Mouse (Mus musculus) erythroid progenitor cell, adult 5-6 weeks (primary cell): Measurements from ENCODE around the gene 5530400C23Rik. TPM values are rescaled to one million over a fixed set of nuclear protein-coding genes. Genes with fewer than 3 reads are reported as not detected.
"Not testable (repeated sequence)": the region's sequence is repeated elsewhere in the genome, so short reads cannot be mapped to it uniquely, and the experiment has no call there.

Source experiments
- ATAC-seq: replicated peaks from 2 replicates; pipeline ENCODE4 v1.8.0; 2016; ENCODE audit warnings: moderate number of reproducible peaks, mild to moderate bottlenecking, moderate TSS enrichment, inconsistent platforms; ENCODE audit not compliant: poor library complexity, low FRiP score, severe bottlenecking
- total RNA-seq, 2 experiments: library from RNA; stranded (forward) in 1 of 2; stranded (reverse) in 1 of 2; fragments of 150-400 nt in 1 of 2; fragments of 186-747, 209-891 nt in 1 of 2; gene quantifications; 2 replicates each; pipeline versions ENCODE4 v1.2.3 to v1.2.4; 2015 to 2017; ENCODE audit warnings: low replicate concordance in 2 of 2

Gene 5530400C23Rik
- total RNA-seq (2015; ENCODE audit: low replicate concordance) (not detected in 2 replicates), total RNA-seq (2017; ENCODE audit: low replicate concordance) (not detected in 2 replicates)

DNA sequence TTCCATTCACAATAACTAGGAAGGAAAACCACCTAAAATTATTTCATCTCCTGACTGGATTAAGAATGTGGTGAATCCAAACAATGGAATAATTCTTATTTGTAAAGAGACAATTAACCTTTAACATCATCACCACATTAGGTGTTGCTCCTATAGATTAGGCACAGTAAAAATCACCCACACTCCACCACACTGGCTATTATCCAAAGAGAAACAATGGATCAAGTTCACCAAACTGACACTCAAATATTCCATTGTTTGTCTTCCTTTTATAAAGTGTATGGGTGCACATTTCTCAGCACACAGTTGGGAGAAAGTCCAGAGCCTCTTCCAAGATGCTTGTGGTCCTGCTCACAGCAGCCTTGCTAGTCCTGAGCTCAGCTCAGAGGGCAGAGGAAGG, at the start of gene 5530400C23Rik:
TSS of gene 5530400C23Rik (plus strand) at position 301 of the 400 bp plus-strand sequence.
- not testable (repeated sequence) for ATAC-seq

DNA sequence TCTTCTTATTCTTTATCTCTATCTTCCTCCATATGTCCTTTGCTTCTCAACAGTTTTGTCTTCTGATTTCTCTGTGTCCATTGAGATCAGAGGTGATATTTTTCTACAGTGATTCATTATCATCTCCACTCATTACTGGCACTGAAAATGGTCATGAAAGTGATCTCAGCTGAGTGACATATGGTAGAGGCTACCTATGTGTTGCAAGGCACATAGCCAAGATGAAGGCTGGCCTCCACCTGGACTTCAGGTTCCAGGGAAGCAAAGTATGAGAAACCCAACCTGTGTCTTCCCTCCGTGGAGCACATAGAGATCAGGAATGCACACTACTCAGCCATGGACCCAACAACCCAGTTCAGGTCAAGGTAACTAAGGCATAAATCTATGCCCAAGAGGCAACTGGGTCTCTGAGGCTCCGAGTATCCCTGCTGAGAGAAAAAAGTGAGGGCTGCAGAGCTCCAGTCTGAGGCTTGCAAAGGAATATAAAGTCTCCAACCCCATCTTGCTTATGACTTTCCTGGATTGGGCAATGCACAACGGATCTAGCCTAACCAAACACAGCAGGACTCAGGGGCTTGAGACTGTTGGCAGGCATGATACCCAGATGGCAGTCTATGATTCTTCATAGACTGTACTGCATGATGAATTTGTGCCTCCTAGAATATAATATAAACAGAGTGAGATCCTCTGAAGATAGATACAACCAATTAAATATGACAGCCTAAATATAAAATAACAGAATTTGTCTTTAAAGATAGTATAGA, 14.1 kb downstream of the 5530400C23Rik start:
- ATAC-seq: no peak

DNA sequence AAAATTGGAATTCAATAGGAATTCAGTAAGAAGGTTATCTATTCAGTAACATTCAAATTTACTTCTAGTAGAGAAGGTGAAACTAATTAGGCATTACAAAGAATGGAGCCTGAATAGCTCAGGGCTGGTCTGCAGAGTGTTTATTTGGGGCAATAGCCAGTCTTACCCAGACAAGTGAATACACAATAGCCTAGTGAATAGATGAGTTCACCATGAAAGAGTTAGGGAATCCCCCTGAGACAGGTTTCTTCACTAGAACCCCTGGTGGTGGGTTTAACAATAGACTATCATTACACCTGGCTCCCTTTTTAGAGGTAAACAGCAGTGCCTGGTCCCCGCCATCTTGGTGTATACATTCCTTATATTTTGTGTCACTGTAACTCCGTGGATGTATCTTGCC, 21.9 kb downstream of the 5530400C23Rik start:
- not testable (repeated sequence) for ATAC-seq

DNA sequence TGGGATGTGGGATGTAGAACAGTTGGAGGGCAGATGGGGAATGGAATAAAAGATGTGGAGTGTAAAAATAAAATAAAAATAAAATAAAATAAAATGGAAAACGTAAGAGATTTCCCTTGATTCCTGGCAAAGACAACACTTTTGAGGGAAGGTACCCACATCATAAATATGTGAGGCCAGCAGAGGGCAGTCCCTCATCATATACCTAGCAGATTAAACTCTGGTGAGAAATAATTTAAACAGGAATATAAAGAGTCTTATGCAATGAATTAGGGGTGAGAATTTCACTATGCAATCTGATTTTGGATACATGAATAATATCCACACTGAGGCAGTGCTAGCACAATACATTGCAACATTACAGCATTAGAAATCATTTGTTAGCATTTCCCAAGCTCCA, 46.5 kb downstream of the 5530400C23Rik start:
- no peak for ATAC-seq

DNA sequence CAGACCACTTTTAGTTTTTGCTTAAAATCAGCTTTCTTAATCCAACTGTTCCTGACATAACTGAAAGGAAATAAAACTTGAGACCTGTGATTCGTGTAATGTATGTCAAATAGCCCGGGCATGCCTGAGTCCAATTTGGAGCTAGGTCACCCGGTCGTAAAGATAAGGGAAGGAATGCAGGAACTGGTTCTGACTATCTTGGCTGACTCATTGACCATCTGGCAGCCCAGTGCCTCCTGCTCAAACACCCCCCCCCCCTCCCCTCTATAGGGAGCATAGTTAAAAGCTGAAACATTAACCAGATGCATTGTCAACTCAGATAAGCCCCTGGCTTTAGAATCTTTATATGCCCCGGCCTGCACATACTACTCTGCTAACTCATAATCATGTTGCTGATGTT, 49.7 kb downstream of the 5530400C23Rik start:
- not testable (repeated sequence) for ATAC-seq

Other genes with a start within 250 kb of the 5530400C23Rik start
- gene Tas2r140, start 236.4 kb upstream of the 5530400C23Rik start, total RNA-seq (2015; ENCODE audit: low replicate concordance): not detected in 2 replicates
- gene Tas2r140, start 236.4 kb upstream of the 5530400C23Rik start, total RNA-seq (2017; ENCODE audit: low replicate concordance): not detected in 2 replicates
- 13.0 and 13.4 TPM in 2 replicates for gene Smim10l1, start 187.3 kb upstream of the 5530400C23Rik start, total RNA-seq (2015; ENCODE audit: low replicate concordance)
- 6.6 and 25.0 TPM in 2 replicates for gene Smim10l1, start 187.3 kb upstream of the 5530400C23Rik start, total RNA-seq (2017; ENCODE audit: low replicate concordance)